Mouse (Mus musculus) liver, embryonic 12.5 days (tissue): ENCODE results near the gene Itih5. TPM values are rescaled to one million over a fixed set of nuclear protein-coding genes. Genes with fewer than 3 reads are reported as not detected.

Source experiments
- ATAC-seq: fragments of 200-750 bp; cut with Nextera tagmentation; 2 replicates; pipeline ENCODE4 v1.8.0; 2017; ENCODE audit warnings: moderate number of reproducible peaks, mild to moderate bottlenecking, moderate library complexity
- H3K27ac ChIP-seq: fragments of 300-500 bp; sonication (generic); 2 replicates; pipeline ENCODE4 v1.5.1; 2016; ENCODE audit warnings: mild to moderate bottlenecking
- H3K27me3 ChIP-seq: fragments of 300-500 bp; sonication (generic); replicated peaks from 2 replicates; pipeline ENCODE4 v1.6.1; 2016; ENCODE audit warnings: mild to moderate bottlenecking, moderate library complexity
- H3K36me3 ChIP-seq: fragments of 300-500 bp; sonication (generic); 2 replicates; pipeline ENCODE4 v1.6.1; 2016; ENCODE audit warnings: mild to moderate bottlenecking, moderate library complexity
- H3K4me1 ChIP-seq: fragments of 300-500 bp; sonication (generic); 2 replicates; pipeline ENCODE4 v1.6.1; 2016
- H3K4me2 ChIP-seq: fragments of 300-500 bp; sonication (generic); 2 replicates; pipeline ENCODE4 v1.6.1; 2016; ENCODE audit warnings: mild to moderate bottlenecking, moderate library complexity
- H3K4me3 ChIP-seq: fragments of 300-500 bp; sonication (generic); 2 replicates; pipeline ENCODE4 v1.5.1; 2016; ENCODE audit warnings: mild to moderate bottlenecking, moderate library complexity
- H3K9ac ChIP-seq: fragments of 300-500 bp; sonication (generic); 2 replicates; pipeline ENCODE4 v1.6.1; 2016; ENCODE audit warnings: mild to moderate bottlenecking, moderate library complexity
- H3K9me3 ChIP-seq: fragments of 300-500 bp; sonication (generic); replicated peaks from 2 replicates; pipeline ENCODE4 v1.6.1; 2016; ENCODE audit warnings: mild to moderate bottlenecking, moderate library complexity
- WGBS: fragments of 180-500 bp; shearing (Covaris S2); methylation state at CpG from one replicate; pipeline ENCODE4 v1.1.7; 2016; ENCODE audit not compliant: insufficient replicate concordance; 5-methylcytosine and 5-hydroxymethylcytosine counted together
- polyA plus RNA-seq: library from polyadenylated mRNA; unstranded; fragments of >200 nt; fragmentation: Nextera tagmentation; extraction: Ambion mirVana; gene quantifications from 2 replicates; pipeline ENCODE4 v1.2.1, GENCODE M21; 2016

Itih5 gene
- polyA plus RNA-seq, 1 experiment from 2014 or later: 5.1 TPM

- no peaks in the 10 kb centered on the region for H3K9me3 ChIP-seq
- no peak for ATAC-seq
- WGBS: 77% methylated on average over 2 of the region's 2 CpGs
Measured at GRCm38 (mm10) chr2:10236554-10236953, 83.2 kb downstream of the Itih5 start.

GRCm38 (mm10) chr2:10242970-10243369 is 89.6 kb downstream of the Itih5 start:
- Histone ChIP-seq H3K9ac (no peak overlapping the region), H3K4me1 (no peaks in the 10 kb centered on the region), H3K27ac (no peak overlapping the region), H3K4me2 (no peak overlapping the region), H3K4me3 (no peak overlapping the region), H3K9me3 (no peaks in the 10 kb centered on the region), H3K27me3 (no peaks in the 10 kb centered on the region), H3K36me3 (peaks cover 5% of the 10 kb centered on the region)
- ATAC-seq: no peak
- 52% methylated on average over 9 of the region's 9 CpGs for WGBS

More at GRCm38 (mm10) chr2:10236554-10236953, 83.2 kb downstream of the Itih5 start:
- Histone ChIP-seq H3K9ac (no peak overlapping the region), H3K4me3 (no peak overlapping the region), H3K27ac (no peak overlapping the region), H3K36me3 (no peaks in the 10 kb centered on the region; the same call in 1 of the 2 replicates), H3K4me2 (no peak overlapping the region), H3K27me3 (no peaks in the 10 kb centered on the region), H3K4me1 (no peaks in the 10 kb centered on the region)

GRCm38 (mm10) chr2:10250441-10250840 is 97.1 kb downstream of the Itih5 start:
- whole genome bisulfite sequencing: 53% methylated on average over 9 of the region's 9 CpGs
- Histone ChIP-seq H3K27me3 (no peaks in the 10 kb centered on the region), H3K4me3 (no peak overlapping the region), H3K9me3 (no peaks in the 10 kb centered on the region), H3K27ac (no peak overlapping the region), H3K36me3 (peaks cover 5% of the 10 kb centered on the region; the same call in 1 of the 2 replicates), H3K9ac (no peak overlapping the region), H3K4me1 (no peaks in the 10 kb centered on the region), H3K4me2 (no peak overlapping the region)
- ATAC-seq: no peak

GRCm38 (mm10) chr2:10250926-10251325 is 97.6 kb downstream of the Itih5 start:
- H3K4me1 ChIP-seq: no peaks in the 10 kb centered on the region
- no peak overlapping the region for H3K4me2 ChIP-seq
- WGBS: 77% methylated on average over 4 of the region's 4 CpGs
- no peak overlapping the region for H3K9ac ChIP-seq
- no peaks in the 10 kb centered on the region for H3K27me3 ChIP-seq
- H3K27ac ChIP-seq: no peak overlapping the region
- H3K9me3 ChIP-seq: no peaks in the 10 kb centered on the region
- ATAC-seq: no peak
- H3K4me3 ChIP-seq: no peak overlapping the region
- peaks cover 5% of the 10 kb centered on the region; the same call in 1 of the 2 replicates for H3K36me3 ChIP-seq

- no peak overlapping the region for H3K4me2 ChIP-seq
- no peak overlapping the region for H3K9ac ChIP-seq
- H3K4me1 ChIP-seq: no peaks in the 10 kb centered on the region
- 70% methylated on average over 9 of the region's 9 CpGs for WGBS
- no peak for ATAC-seq
- no peak overlapping the region for H3K4me3 ChIP-seq
- H3K9me3 ChIP-seq: no peaks in the 10 kb centered on the region
- H3K36me3 ChIP-seq: peaks cover 4% of the 10 kb centered on the region; the same call in 1 of the 2 replicates
- no peaks in the 10 kb centered on the region for H3K27me3 ChIP-seq
- no peak overlapping the region for H3K27ac ChIP-seq
Measured at GRCm38 (mm10) chr2:10251466-10251865, 98.1 kb downstream of the Itih5 start.

GRCm38 (mm10) chr2:10252016-10252415 is 98.6 kb downstream of the Itih5 start:
- WGBS: 70% methylated on average over 2 of the region's 2 CpGs
- H3K36me3 ChIP-seq: no peaks in the 10 kb centered on the region

GRCm38 (mm10) chr2:10253351-10253750 is 100.0 kb downstream of the Itih5 start:
- Histone ChIP-seq H3K9me3 (no peaks in the 10 kb centered on the region), H3K27ac (no peak overlapping the region), H3K27me3 (no peaks in the 10 kb centered on the region), H3K4me1 (no peaks in the 10 kb centered on the region), H3K4me2 (no peak overlapping the region), H3K4me3 (no peak overlapping the region), H3K36me3 (no peaks in the 10 kb centered on the region), H3K9ac (no peak overlapping the region)
- ATAC-seq: no peak
- 81% methylated on average over 3 of the region's 3 CpGs for WGBS

More at GRCm38 (mm10) chr2:10252016-10252415, 98.6 kb downstream of the Itih5 start:
- Histone ChIP-seq H3K9ac (no peak overlapping the region), H3K4me3 (no peak overlapping the region), H3K27me3 (no peaks in the 10 kb centered on the region), H3K4me1 (no peaks in the 10 kb centered on the region), H3K9me3 (no peaks in the 10 kb centered on the region), H3K27ac (no peak overlapping the region), H3K4me2 (no peak overlapping the region)
- no peak for ATAC-seq

- Histone ChIP-seq H3K9me3 (no peaks in the 10 kb centered on the region), H3K9ac (no peak overlapping the region), H3K36me3 (no peaks in the 10 kb centered on the region), H3K4me1 (no peaks in the 10 kb centered on the region), H3K4me3 (no peak overlapping the region), H3K27me3 (no peaks in the 10 kb centered on the region), H3K4me2 (no peak overlapping the region), H3K27ac (no peak overlapping the region)
- WGBS: 55% methylated on average over 5 of the region's 5 CpGs
- no peak for ATAC-seq
Measured at GRCm38 (mm10) chr2:10256949-10257348, 103.6 kb downstream of the Itih5 start.

DNA sequence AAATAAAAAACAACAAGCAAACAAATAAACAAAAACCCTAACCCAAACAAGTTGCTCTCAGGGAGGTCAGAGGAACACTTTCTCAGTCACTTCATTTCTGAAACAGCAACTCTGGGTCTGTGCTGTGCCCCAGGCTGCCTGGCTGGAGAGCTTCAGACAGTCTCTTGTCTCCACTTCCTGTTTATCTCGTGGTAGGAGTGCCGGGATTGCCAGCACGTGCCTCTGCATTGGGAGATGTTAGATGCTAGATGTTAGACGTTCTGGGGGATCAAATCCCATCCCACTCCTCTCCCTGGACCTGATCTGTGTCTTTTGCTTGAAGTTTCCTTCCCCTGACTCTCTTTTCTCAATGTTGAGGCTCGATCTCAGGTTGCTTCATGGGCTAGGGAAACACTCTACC is 104.9 kb downstream of the Itih5 start:
- H3K4me2 ChIP-seq: no peak overlapping the region
- no peak for ATAC-seq
- 16% methylated on average over 5 of the region's 5 CpGs for WGBS

GRCm38 (mm10) chr2:10260109-10260508 is 106.7 kb downstream of the Itih5 start:
- Histone ChIP-seq H3K4me3 (no peak overlapping the region), H3K27me3 (no peaks in the 10 kb centered on the region), H3K9me3 (no peaks in the 10 kb centered on the region), H3K4me1 (peaks cover 4% of the 10 kb centered on the region; the same call in 1 of the 2 replicates), H3K4me2 (no peak overlapping the region), H3K27ac (no peak overlapping the region), H3K36me3 (no peaks in the 10 kb centered on the region), H3K9ac (no peak overlapping the region)
- no peak for ATAC-seq
- 57% methylated on average over 5 of the region's 5 CpGs for WGBS

More for the DNA sequence above, 104.9 kb downstream of the Itih5 start:
- Histone ChIP-seq H3K9me3 (no peaks in the 10 kb centered on the region), H3K27ac (no peak overlapping the region), H3K4me1 (peaks cover 4% of the 10 kb centered on the region; the same call in 1 of the 2 replicates), H3K36me3 (no peaks in the 10 kb centered on the region), H3K9ac (no peak overlapping the region), H3K4me3 (no peak overlapping the region), H3K27me3 (no peaks in the 10 kb centered on the region)

- no peak overlapping the region for H3K4me2 ChIP-seq
- no peak overlapping the region for H3K4me3 ChIP-seq
- H3K27me3 ChIP-seq: no peaks in the 10 kb centered on the region
- WGBS: 39% methylated on average over 5 of the region's 5 CpGs
- no peaks in the 10 kb centered on the region for H3K36me3 ChIP-seq
- no peaks in the 10 kb centered on the region for H3K9me3 ChIP-seq
- H3K4me1 ChIP-seq: peaks cover 4% of the 10 kb centered on the region; the same call in 1 of the 2 replicates
- no peak overlapping the region for H3K9ac ChIP-seq
- ATAC-seq: no peak
- no peak overlapping the region for H3K27ac ChIP-seq
Measured at GRCm38 (mm10) chr2:10261337-10261736, 108.0 kb downstream of the Itih5 start.

- Histone ChIP-seq H3K27me3 (no peaks in the 10 kb centered on the region), H3K27ac (no peak overlapping the region), H3K9ac (no peak overlapping the region), H3K4me1 (peaks cover 4% of the 10 kb centered on the region; the same call in 1 of the 2 replicates), H3K36me3 (no peaks in the 10 kb centered on the region), H3K9me3 (no peaks in the 10 kb centered on the region), H3K4me2 (no peak overlapping the region), H3K4me3 (no peak overlapping the region)
- WGBS: 20% methylated on average over 5 of the region's 5 CpGs
- ATAC-seq: no peak
Measured at GRCm38 (mm10) chr2:10262722-10263121, 109.4 kb downstream of the Itih5 start.

DNA sequence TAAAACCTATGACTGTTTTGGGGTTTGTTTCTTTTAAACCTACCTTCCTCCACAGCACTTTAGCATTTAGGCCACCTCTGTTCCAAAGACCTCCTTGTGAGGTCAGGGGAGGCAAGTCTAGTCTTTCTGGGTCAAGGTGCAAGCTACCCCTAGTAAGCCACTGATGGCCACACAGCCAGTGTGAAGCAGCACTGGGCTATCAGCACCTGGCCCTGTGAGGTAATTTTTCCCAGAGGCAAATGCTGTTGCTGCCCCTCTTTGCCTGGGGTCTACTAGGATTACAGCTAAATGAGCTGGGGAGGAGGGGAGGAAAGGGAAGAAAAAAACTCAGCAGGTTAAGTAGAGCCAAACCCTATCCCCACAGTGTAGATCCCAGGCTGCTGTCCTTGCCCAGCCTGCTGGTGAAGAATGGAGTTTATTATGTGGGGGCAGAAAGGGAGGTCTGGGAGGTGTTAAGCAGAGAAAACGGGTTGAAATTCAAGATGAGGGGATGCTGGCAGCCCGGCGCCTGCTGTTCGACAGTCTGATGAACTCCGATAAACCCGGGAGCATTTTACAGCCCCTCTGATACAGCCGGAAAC is 110.6 kb downstream of the Itih5 start:
- Histone ChIP-seq H3K9ac (no peak overlapping the region), H3K36me3 (no peaks in the 10 kb centered on the region), H3K9me3 (no peaks in the 10 kb centered on the region), H3K4me3 (no peak overlapping the region), H3K4me1 (peaks cover 4% of the 10 kb centered on the region; the same call in 1 of the 2 replicates), H3K27ac (no peak overlapping the region), H3K4me2 (no peak overlapping the region), H3K27me3 (no peaks in the 10 kb centered on the region)
- ATAC-seq: no peak
- WGBS: 47% methylated on average over 7 of the region's 7 CpGs
